Comparison of ENCODE assay signal across 28 mouse cellular contexts in the genomic region with DNA sequence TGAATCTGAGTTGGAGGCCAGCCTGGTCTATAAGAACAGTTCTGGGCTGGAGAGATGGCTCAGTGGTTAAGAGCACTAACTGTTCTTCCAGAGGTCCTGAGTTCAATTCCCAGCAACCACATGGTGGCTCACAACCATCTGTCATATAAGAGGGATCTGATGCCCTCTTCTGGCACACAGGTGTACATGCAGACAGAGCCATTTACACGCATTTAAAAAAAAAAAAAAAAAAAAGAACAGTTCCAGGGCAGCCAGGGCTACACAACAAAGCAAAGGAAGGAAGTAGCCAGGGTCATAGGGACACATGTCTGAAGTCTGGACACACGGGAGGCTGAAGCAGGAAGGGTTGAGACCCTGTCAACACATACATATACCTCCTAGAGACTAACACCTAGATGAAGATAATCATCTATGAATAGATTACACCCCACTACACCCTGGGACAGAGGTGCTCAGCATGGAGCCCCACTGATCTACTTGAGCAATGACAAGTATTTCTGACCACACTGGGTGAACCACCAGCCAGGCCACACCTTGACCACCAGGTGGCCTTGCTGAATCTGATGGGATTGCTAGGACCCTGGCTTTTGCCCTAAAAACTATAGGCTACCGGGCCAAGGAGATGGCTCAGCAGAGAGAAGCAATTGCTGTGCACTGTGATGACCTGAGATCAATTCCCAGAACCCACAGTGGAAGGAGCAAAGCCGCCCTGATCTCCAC. TPM values are rescaled to one million over a fixed set of nuclear protein-coding genes. Genes with fewer than 3 reads are reported as not detected.
DNase-seq lines count a peak whose midpoint lies in the region; TF ChIP-seq lines count a peak whose summit lies in the region.
"Had no signal": no experiment of that assay in that cellular context is flagged by ENCODE, and none has a peak within 500 bp of the region (broad histone marks: within the 10 kb centered on the region; RNA-seq: fewer than 3 reads in every experiment).

No protein-coding gene starts in this region.

- intact Hi-C loops in heart, postnatal 36 days (cut with DNase I) = no loop called here

- no peaks in the 10 kb centered on the region for H3K36me3 ChIP-seq in ES-Bruce4 (ENCODE audit: control insufficient read depth, insufficient read depth, low read length, poor library complexity, severe bottlenecking)
- H3K36me3 ChIP-seq: embryonic facial prominence, embryonic 13.5 days; forebrain, embryonic 10.5 days; heart, embryonic 15.5 days; hindbrain, embryonic 12.5 days; limb, embryonic 12.5 days; midbrain, embryonic 10.5 days; midbrain, embryonic 15.5 days; neural tube, embryonic 15.5 days had no signal

- H3K9ac ChIP-seq in ES-Bruce4 (ENCODE audit: low read depth, poor library complexity, severe bottlenecking) = no peak overlapping the region
- H3K9ac ChIP-seq: embryonic facial prominence, embryonic 13.5 days; heart, embryonic 15.5 days; hindbrain, embryonic 12.5 days; limb, embryonic 12.5 days; lung, embryonic 14.5 days; midbrain, embryonic 15.5 days; neural tube, embryonic 15.5 days had no signal

- H3K27ac ChIP-seq in layer of hippocampus, adult 2 months = no peak overlapping the region
- 0 out of 2 replicates have a peak overlapping the region, but pooled peaks have one; percentile 6 for H3K27ac ChIP-seq in ES-Bruce4 (ENCODE audit: insufficient read depth, low read length)
- H3K27ac ChIP-seq: embryonic facial prominence, embryonic 13.5 days; forebrain, embryonic 10.5 days; heart, embryonic 15.5 days; hindbrain, embryonic 12.5 days; hindbrain, postnatal 0 days; left cerebral cortex, adult 2 months; limb, embryonic 12.5 days; midbrain, embryonic 10.5 days; midbrain, embryonic 15.5 days; neural tube, embryonic 15.5 days had no signal

- no peaks in the 10 kb centered on the region for H3K9me3 ChIP-seq in ES-Bruce4 (replicated peaks; ENCODE audit: control insufficient read depth, insufficient read depth, low read length, poor library complexity, severe bottlenecking)
- H3K9me3 ChIP-seq: embryonic facial prominence, embryonic 13.5 days; forebrain, embryonic 10.5 days; heart, embryonic 15.5 days; hindbrain, embryonic 12.5 days; limb, embryonic 12.5 days; midbrain, embryonic 10.5 days; midbrain, embryonic 15.5 days; neural tube, embryonic 15.5 days had no signal

- peaks cover 4% of the 10 kb centered on the region for H3K4me1 ChIP-seq in ES-Bruce4 (ENCODE audit: control insufficient read depth, insufficient read depth, low read length)
- H3K4me1 ChIP-seq: forebrain, embryonic 10.5 days; heart, embryonic 15.5 days; hindbrain, embryonic 12.5 days; midbrain, embryonic 15.5 days; neural tube, embryonic 15.5 days had no signal

- TF ChIP-seq POLR2A in ES-Bruce4 (IDR thresholded peaks at IDR 0.05; ENCODE audit: insufficient read depth, low read length) = no peak

- no peak overlapping the region for H3K4me3 ChIP-seq in layer of hippocampus, adult 2 months
- no peak overlapping the region for H3K4me3 ChIP-seq in ES-Bruce4 (ENCODE audit: low read depth, low read length)
- H3K4me3 ChIP-seq: embryonic facial prominence, embryonic 13.5 days; forebrain, embryonic 10.5 days; heart, embryonic 15.5 days; hindbrain, embryonic 12.5 days; left cerebral cortex, adult 2 months; limb, embryonic 12.5 days; midbrain, embryonic 10.5 days; midbrain, embryonic 15.5 days; neural tube, embryonic 15.5 days had no signal

- H3K27me3 ChIP-seq in ES-Bruce4 (ENCODE audit: control insufficient read depth, insufficient read depth, low read length, poor library complexity, severe bottlenecking) = no peaks in the 10 kb centered on the region
- H3K27me3 ChIP-seq: embryonic facial prominence, embryonic 13.5 days; hindbrain, embryonic 12.5 days; limb, embryonic 12.5 days; midbrain, embryonic 15.5 days; neural tube, embryonic 15.5 days had no signal

- peak; percentile 89 for DNase-seq in heart, adult 11 months
- no peak for DNase-seq in heart, postnatal 36 days
- no peak for DNase-seq in layer of hippocampus, adult 2 months (ENCODE audit: low spot score in 2 of 2)
- DNase-seq in layer of hippocampus, postnatal 36 days = no peak
- peak; percentile 66 for DNase-seq in ZHBTc4 (ENCODE audit: low read depth, low spot score)
- no peak for DNase-seq in adrenal gland, postnatal 25 days
- no peak for DNase-seq in embryo, embryonic 10 days (ENCODE audit: low spot score)
- DNase-seq: adrenal gland, postnatal 14 days; cerebellum, adult 11-12 months; cerebellum, adult 9-11 months; lung, embryonic 14.5 days; retina, postnatal 1 day; right cerebral cortex, postnatal 14 days; spleen, adult 18-20 months; thymus, adult 18-20 months; thymus, postnatal 25 days had no signal

- no peak for TF ChIP-seq EP300 in ES-Bruce4 (IDR thresholded peaks at IDR 0.05; ENCODE audit: insufficient read depth, low read depth, low read length)

- 0 out of 2 replicates have a peak, but pooled peaks have one; percentile 15 for TF ChIP-seq CTCF in layer of hippocampus, adult 2 months (conservative IDR thresholded peaks at IDR 0.05)
- peak; percentile 18 for TF ChIP-seq CTCF in ES-Bruce4 (IDR thresholded peaks at IDR 0.05; ENCODE audit: low read depth, low read length)

RNA-seq across cellular contexts. Expression of a gene that starts 9.5 kb away (rescaled TPM):
- total RNA-seq in heart, postnatal 36 days (2021) = 1 to 10 TPM; 3.4 to 8.3 TPM
- 1 to 10 TPM; 3.2 to 3.6 TPM for total RNA-seq in layer of hippocampus, adult 2 months (2021)
- 1 to 10 TPM; 2.0 to 4.0 TPM for total RNA-seq in layer of hippocampus, postnatal 36 days (2021)
- polyA plus RNA-seq in ES-Bruce4 (2011; ENCODE audit: insufficient read depth, insufficient read length, low read depth, missing spikeins) = 38.1 and 38.2 TPM in 2 replicates
- 6.8 and 7.7 TPM in 2 replicates for total RNA-seq in adrenal gland, postnatal 25 days (2021)
- total RNA-seq: megakaryocyte progenitor cell, adult 5-6 weeks had no signal

Comparison
In these comparisons a context has a peak if more than half of its experiments do, and no peak if none do; other contexts are left out.
1. DNase-seq: peak in heart, adult 11 months (single experiment) and ZHBTc4 (single experiment); none in heart, postnatal 36 days (0 of 2), layer of hippocampus, adult 2 months (0 of 2), layer of hippocampus, postnatal 36 days (0 of 2), adrenal gland, postnatal 25 days (single experiment) and embryo, embryonic 10 days (single experiment).